Mouse (Mus musculus) forebrain, embryonic 12.5 days (tissue): ENCODE measurements around the gene Olfr1500. TPM values are rescaled to one million over a fixed set of nuclear protein-coding genes. Genes with fewer than 3 reads are reported as not detected.
"Not testable (repeated sequence)": the region's sequence is repeated elsewhere in the genome, so short reads cannot be mapped to it uniquely, and the experiment has no call there.

ENCODE experiments used
- ATAC-seq: fragments of 200-750 bp; cut with Nextera tagmentation; 2 replicates; pipeline ENCODE4 v1.8.0; 2017; ENCODE audit warnings: moderate TSS enrichment; ENCODE audit not compliant: low FRiP score
- H3K27ac ChIP-seq: fragments of 300-500 bp; sonication (generic); 2 replicates; pipeline ENCODE4 v1.5.1; 2016; ENCODE audit warnings: mild to moderate bottlenecking
- H3K27me3 ChIP-seq: fragments of 300-500 bp; sonication (generic); 2 replicates; pipeline ENCODE4 v1.6.1; 2016; ENCODE audit warnings: mild to moderate bottlenecking
- H3K36me3 ChIP-seq: fragments of 300-500 bp; sonication (generic); replicated peaks from 2 replicates; pipeline ENCODE4 v1.6.1; 2016; ENCODE audit warnings: mild to moderate bottlenecking
- H3K4me1 ChIP-seq: fragments of 300-500 bp; sonication (generic); 2 replicates; pipeline ENCODE4 v1.6.1; 2016
- H3K4me2 ChIP-seq: fragments of 300-500 bp; sonication (generic); 2 replicates; pipeline ENCODE4 v1.6.1; 2016; ENCODE audit warnings: mild to moderate bottlenecking, moderate library complexity
- H3K4me3 ChIP-seq: fragments of 300-500 bp; sonication (generic); replicated peaks from 2 replicates; pipeline ENCODE4 v1.5.1; 2016; ENCODE audit warnings: mild to moderate bottlenecking
- H3K9ac ChIP-seq: fragments of 300-500 bp; sonication (generic); 2 replicates; pipeline ENCODE4 v1.6.1; 2016; ENCODE audit warnings: mild to moderate bottlenecking
- H3K9me3 ChIP-seq: fragments of 300-500 bp; sonication (generic); 2 replicates; pipeline ENCODE4 v1.6.1; 2016
- WGBS: fragments of 180-500 bp; shearing (Covaris S2); methylation state at CpG from one replicate; pipeline ENCODE4 v1.1.7; 2016; 5-methylcytosine and 5-hydroxymethylcytosine counted together
- polyA plus RNA-seq: library from polyadenylated mRNA; unstranded; fragments of >200 nt; fragmentation: Nextera tagmentation; extraction: Ambion mirVana; gene quantifications from 2 replicates; pipeline ENCODE4 v1.2.1, GENCODE M21; 2016

The Olfr1500 gene
- not detected in 2 replicates for polyA plus RNA-seq

- Histone ChIP-seq H3K4me2 (no peak within 1 kb of the TSS), H3K4me3 (no peak within 1 kb of the TSS), H3K9ac (no peak within 1 kb of the TSS), H3K4me1 (no peaks in the 10 kb centered on the region), H3K9me3 (no peaks in the 10 kb centered on the region), H3K27ac (no peak within 1 kb of the TSS), H3K27me3 (no peaks in the 10 kb centered on the region), H3K36me3 (no peaks in the 10 kb centered on the region)
- ATAC-seq, result no peak
Observed at GRCm38 (mm10) chr19:13830388-13830787, at the start of gene Olfr1500. Gene Olfr1500, minus strand, starts transcription at chr19:13830488.

- H3K9ac ChIP-seq, result no peak within 1 kb of the TSS
- no peaks in the 10 kb centered on the region for H3K27me3 ChIP-seq
- H3K4me2 ChIP-seq, result no peak within 1 kb of the TSS
- no peak within 1 kb of the TSS for H3K4me3 ChIP-seq
- no peak for ATAC-seq
- H3K9me3 ChIP-seq, result no peaks in the 10 kb centered on the region
- H3K27ac ChIP-seq, result no peak within 1 kb of the TSS
- H3K36me3 ChIP-seq, result no peaks in the 10 kb centered on the region
- 89% methylated on average over 1 of the region's 1 CpGs for WGBS
- no peaks in the 10 kb centered on the region for H3K4me1 ChIP-seq
Observed at GRCm38 (mm10) chr19:13861495-13861894, 31.2 kb upstream of the Olfr1500 start, which contains the start of gene Olfr1502. Gene Olfr1502, plus strand, starts transcription at chr19:13861795.

- not testable (repeated sequence) for H3K27me3 ChIP-seq, H3K4me1 ChIP-seq, H3K27ac ChIP-seq, H3K9me3 ChIP-seq, ATAC-seq, H3K9ac ChIP-seq, H3K4me2 ChIP-seq, H3K4me3 ChIP-seq, H3K36me3 ChIP-seq
Observed at GRCm38 (mm10) chr19:13850592-13850991, 20.3 kb upstream of the Olfr1500 start, which contains the start of gene Olfr1501. Gene Olfr1501, minus strand, starts transcription at chr19:13850692.

GRCm38 (mm10) chr19:13828447-13828846 lies 1.8 kb downstream of the Olfr1500 start:
- WGBS, result 72% methylated on average over 3 of the region's 3 CpGs
- Histone ChIP-seq H3K4me2 (no peak overlapping the region), H3K4me3 (no peak overlapping the region), H3K9me3 (no peaks in the 10 kb centered on the region), H3K27me3 (no peaks in the 10 kb centered on the region), H3K4me1 (no peaks in the 10 kb centered on the region), H3K9ac (no peak overlapping the region), H3K36me3 (no peaks in the 10 kb centered on the region), H3K27ac (no peak overlapping the region)
- no peak for ATAC-seq

- no peaks in the 10 kb centered on the region for H3K4me1 ChIP-seq
- no peaks in the 10 kb centered on the region for H3K9me3 ChIP-seq
- WGBS, result 69% methylated on average over 5 of the region's 5 CpGs
- no peak for ATAC-seq
- H3K4me3 ChIP-seq, result no peak overlapping the region
- no peak overlapping the region for H3K27ac ChIP-seq
- no peaks in the 10 kb centered on the region for H3K36me3 ChIP-seq
- no peak overlapping the region for H3K4me2 ChIP-seq
- no peak overlapping the region for H3K9ac ChIP-seq
- H3K27me3 ChIP-seq, result no peaks in the 10 kb centered on the region
Observed at GRCm38 (mm10) chr19:13820847-13821246, 9.4 kb downstream of the Olfr1500 start.

- Histone ChIP-seq H3K9me3 (no peaks in the 10 kb centered on the region), H3K4me1 (no peaks in the 10 kb centered on the region), H3K4me3 (no peak within 1 kb of the TSS), H3K36me3 (no peaks in the 10 kb centered on the region), H3K9ac (no peak within 1 kb of the TSS), H3K27me3 (no peaks in the 10 kb centered on the region), H3K27ac (no peak within 1 kb of the TSS), H3K4me2 (no peak within 1 kb of the TSS)
- ATAC-seq, result no peak
Observed at GRCm38 (mm10) chr19:13819347-13819746, 10.9 kb downstream of the Olfr1500 start, which contains the start of gene Olfr1499. Gene Olfr1499, minus strand, starts transcription at chr19:13819447.

- WGBS, result 37% methylated on average over 5 of the region's 5 CpGs
- no peak overlapping the region for H3K27ac ChIP-seq
- H3K4me2 ChIP-seq, result no peak overlapping the region
- H3K27me3 ChIP-seq, result no peaks in the 10 kb centered on the region
- no peak overlapping the region for H3K4me3 ChIP-seq
- no peak overlapping the region for H3K9ac ChIP-seq
- no peak for ATAC-seq
- no peaks in the 10 kb centered on the region for H3K4me1 ChIP-seq
- H3K9me3 ChIP-seq, result no peaks in the 10 kb centered on the region
- no peaks in the 10 kb centered on the region for H3K36me3 ChIP-seq
Observed at GRCm38 (mm10) chr19:13818827-13819226, 11.5 kb downstream of the Olfr1500 start.

- Histone ChIP-seq H3K27ac (no peak overlapping the region), H3K4me2 (no peak overlapping the region), H3K9me3 (no peaks in the 10 kb centered on the region), H3K9ac (no peak overlapping the region), H3K27me3 (no peaks in the 10 kb centered on the region), H3K4me3 (no peak overlapping the region), H3K36me3 (no peaks in the 10 kb centered on the region), H3K4me1 (no peaks in the 10 kb centered on the region)
- no peak for ATAC-seq
- 64% methylated on average over 2 of the region's 2 CpGs for WGBS
Observed at GRCm38 (mm10) chr19:13812823-13813222, 17.5 kb downstream of the Olfr1500 start.

GRCm38 (mm10) chr19:13805486-13805885 lies 24.8 kb downstream of the Olfr1500 start:
- H3K9me3 ChIP-seq, H3K27me3 ChIP-seq, H3K4me2 ChIP-seq, H3K4me1 ChIP-seq, H3K9ac ChIP-seq, ATAC-seq, H3K36me3 ChIP-seq, H3K27ac ChIP-seq, H3K4me3 ChIP-seq: not testable (repeated sequence)
- WGBS, result 58% methylated on average over 1 of the region's 1 CpGs

GRCm38 (mm10) chr19:13798102-13798501 lies 32.2 kb downstream of the Olfr1500 start, which contains the start of gene Olfr1497:
Gene Olfr1497, minus strand, starts transcription at chr19:13798202.
- no peaks in the 10 kb centered on the region for H3K4me1 ChIP-seq
- no peaks in the 10 kb centered on the region for H3K27me3 ChIP-seq
- no peak within 1 kb of the TSS for H3K4me3 ChIP-seq
- no peak within 1 kb of the TSS for H3K27ac ChIP-seq
- H3K36me3 ChIP-seq, result no peaks in the 10 kb centered on the region
- no peak within 1 kb of the TSS for H3K4me2 ChIP-seq
- no peak for ATAC-seq
- H3K9ac ChIP-seq, result no peak within 1 kb of the TSS
- no peaks in the 10 kb centered on the region for H3K9me3 ChIP-seq

GRCm38 (mm10) chr19:13777578-13777977 lies 52.7 kb downstream of the Olfr1500 start, which contains the start of gene Olfr1496:
Gene Olfr1496, plus strand, starts transcription at chr19:13777878.
- Histone ChIP-seq H3K36me3 (no peaks in the 10 kb centered on the region), H3K9ac (no peak within 1 kb of the TSS), H3K4me1 (no peaks in the 10 kb centered on the region), H3K9me3 (no peaks in the 10 kb centered on the region), H3K4me3 (no peak within 1 kb of the TSS), H3K27me3 (no peaks in the 10 kb centered on the region), H3K4me2 (no peak within 1 kb of the TSS), H3K27ac (no peak within 1 kb of the TSS)
- no peak for ATAC-seq
- WGBS, result 89% methylated on average over 1 of the region's 1 CpGs
